Mouse (Mus musculus) liver, adult 2 months (tissue): Measurements from ENCODE around the gene Styx.

Experiments used
- CTCF ChIP-seq: fragments of 200-500 bp; IDR thresholded peaks from 2 replicates; pipeline ENCODE4 v1.5.1; 2011; ENCODE audit warnings: low read depth, low read length, control low read depth
- POLR2A ChIP-seq: fragments of 200-500 bp; IDR thresholded peaks from 2 replicates; pipeline ENCODE4 v1.6.1; 2011; ENCODE audit warnings: low read length, control low read depth; ENCODE audit not compliant: insufficient read depth; ENCODE audit errors: extremely low read depth

DNA sequence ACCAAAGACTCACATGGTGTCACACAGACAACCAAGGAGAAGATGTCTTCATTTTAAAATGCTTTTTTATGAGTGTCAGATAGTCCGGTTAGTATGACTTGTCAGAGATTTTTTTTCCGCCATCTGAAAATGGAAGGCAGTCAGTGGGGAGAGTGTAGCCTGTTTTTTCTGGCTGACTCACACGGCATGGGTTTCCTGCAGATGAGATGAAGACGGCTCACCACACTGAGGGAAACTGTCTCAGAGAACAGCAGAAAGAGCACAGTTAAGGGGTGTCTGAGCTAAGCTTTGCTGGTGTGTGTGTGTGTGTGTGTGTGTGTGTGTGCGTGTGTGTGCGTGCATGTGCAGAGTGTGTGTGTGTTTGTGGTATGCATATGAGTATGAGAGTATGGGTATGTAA lies 90.4 kb downstream of the Styx start:
- no peak for TF ChIP-seq POLR2A
- no peak for TF ChIP-seq CTCF
